Mouse (Mus musculus): ENCODE data around the gene Slc16a14.

DNA sequence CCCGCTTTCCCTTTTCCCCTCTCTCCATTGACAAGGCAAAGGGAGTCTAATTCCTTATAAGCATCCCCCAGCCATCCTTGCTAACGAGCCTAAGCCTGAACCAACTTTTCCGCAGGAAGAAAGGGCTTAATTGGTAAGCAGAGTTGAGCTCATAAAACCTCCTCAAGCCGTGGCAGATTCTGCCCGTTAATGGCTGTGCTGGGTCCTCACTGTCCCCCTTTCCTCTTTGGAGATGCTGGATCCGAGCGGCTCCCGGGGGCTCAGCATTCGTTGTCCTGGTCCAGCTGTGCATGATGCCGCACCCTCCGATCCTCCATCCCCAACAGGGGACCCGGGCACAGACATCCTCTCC, 807 bp downstream of the Slc16a14 start:
- TF ChIP-seq RAD21 (IDR thresholded peaks at IDR 0.05; ENCODE audit: low read depth, low read length), result no peak
- TF ChIP-seq USF1 (IDR thresholded peaks at IDR 0.05; ENCODE audit: low read depth, low read length), result no peak
- no peak for TF ChIP-seq EP300 (IDR thresholded peaks at IDR 0.05; ENCODE audit: low read length)
- TF ChIP-seq GABPA (IDR thresholded peaks at IDR 0.05; ENCODE audit: insufficient replicate concordance, low read depth, low read length), result no peak
- no peak for TF ChIP-seq E2F4 (IDR thresholded peaks at IDR 0.05; ENCODE audit: insufficient replicate concordance, low read depth, low read length)
- TF ChIP-seq BHLHE40 (IDR thresholded peaks at IDR 0.05; ENCODE audit: low read depth, low read length), result no peak

All from CH12.LX (cell line).